Mouse (Mus musculus): ENCODE data around the gene H13.

GRCm38 (mm10) chr2:152674148-152674547 is 4.9 kb downstream of the H13 start:
- no peak for TF ChIP-seq POLR2A (IDR thresholded peaks at IDR 0.05; ENCODE audit: borderline replicate concordance, insufficient read depth, low read length)
- TF ChIP-seq CTCF (IDR thresholded peaks at IDR 0.05; ENCODE audit: borderline replicate concordance, insufficient read depth, low read depth, low read length), result no peak

All from cerebellum, adult 2 months (tissue).